Mouse (Mus musculus) heart, embryonic 14.5 days (tissue): Measurements from ENCODE around the gene Olfr281. TPM values are rescaled to one million over a fixed set of nuclear protein-coding genes. Genes with fewer than 3 reads are reported as not detected.
"Not testable (repeated sequence)": the region's sequence is repeated elsewhere in the genome, so short reads cannot be mapped to it uniquely, and the experiment has no call there.

Source experiments
- ATAC-seq: fragments of 200-750 bp; cut with Nextera tagmentation; 2 replicates; pipeline ENCODE4 v1.8.0; 2017; ENCODE audit warnings: low read depth, moderate TSS enrichment; ENCODE audit not compliant: insufficient number of reproducible peaks, insufficient read depth, low FRiP score
- H3K27ac ChIP-seq, 2 experiments: fragments of 200-500 bp in 1 of 2; fragments of 300-500 bp in 1 of 2; sonication (generic) in 1 of 2; replicated peaks in 1 of 2; 2 replicates each; pipeline ENCODE4 v1.5.1; 2012 to 2014; ENCODE audit warnings: low read depth in 2 of 2, low read length in 2 of 2, control low read depth in 1 of 2, mild to moderate bottlenecking in 1 of 2, mixed read lengths in 1 of 2; ENCODE audit not compliant: control insufficient read depth in 1 of 2, insufficient read depth in 1 of 2
- H3K27me3 ChIP-seq: fragments of 300-500 bp; sonication (generic); 2 replicates; pipeline ENCODE4 v1.6.1; 2014; ENCODE audit warnings: mild to moderate bottlenecking, low read length, control low read depth; ENCODE audit not compliant: control insufficient read depth, insufficient read depth
- H3K36me3 ChIP-seq: fragments of 300-500 bp; sonication (generic); 2 replicates; pipeline ENCODE4 v1.6.1; 2014; ENCODE audit warnings: mild to moderate bottlenecking, control low read depth, low read length, mixed read lengths; ENCODE audit not compliant: control insufficient read depth, insufficient read depth
- H3K4me1 ChIP-seq, 2 experiments: fragments of 200-500 bp in 1 of 2; fragments of 300-500 bp in 1 of 2; sonication (generic) in 1 of 2; 2 replicates each; pipeline ENCODE4 v1.6.1; 2012 to 2014; ENCODE audit warnings: low read length in 2 of 2, control low read depth in 1 of 2, mixed read lengths in 1 of 2; ENCODE audit not compliant: control insufficient read depth in 2 of 2, insufficient read depth in 2 of 2
- H3K4me2 ChIP-seq: fragments of 300-500 bp; sonication (generic); 2 replicates; pipeline ENCODE4 v1.6.1; 2014; ENCODE audit warnings: mild to moderate bottlenecking, low read length
- H3K4me3 ChIP-seq, 2 experiments: fragments of 200-500 bp in 1 of 2; fragments of 300-500 bp in 1 of 2; sonication (generic) in 1 of 2; 2 replicates each; pipeline ENCODE4 v1.5.1; 2012 to 2014; ENCODE audit warnings: low read length in 2 of 2, mild to moderate bottlenecking in 2 of 2, control low read depth in 1 of 2, low read depth in 1 of 2, moderate library complexity in 1 of 2; ENCODE audit not compliant: control insufficient read depth in 1 of 2, insufficient read depth in 1 of 2
- H3K9ac ChIP-seq: fragments of 300-500 bp; sonication (generic); 2 replicates; pipeline ENCODE4 v1.6.1; 2014; ENCODE audit warnings: mild to moderate bottlenecking, low read length
- H3K9me3 ChIP-seq: fragments of 300-500 bp; sonication (generic); 2 replicates; pipeline ENCODE4 v1.6.1; 2016; ENCODE audit warnings: low read length, control low read depth; ENCODE audit not compliant: control insufficient read depth
- WGBS: fragments of 180-500 bp; shearing (Covaris S2); extraction: QIAGEN DNeasy Blood & Tissue Kit; methylation state at CpG from one replicate; pipeline ENCODE4 v1.1.7; 2014; 5-methylcytosine and 5-hydroxymethylcytosine counted together
- polyA plus RNA-seq: library from polyadenylated mRNA; unstranded; fragments of >200 nt; fragmentation: Nextera tagmentation; extraction: Ambion mirVana; gene quantifications from 2 replicates; pipeline ENCODE4 v1.2.1, GENCODE M21; 2014

Gene Olfr281
- polyA plus RNA-seq, 1 experiment from 2014 or later = not detected

DNA sequence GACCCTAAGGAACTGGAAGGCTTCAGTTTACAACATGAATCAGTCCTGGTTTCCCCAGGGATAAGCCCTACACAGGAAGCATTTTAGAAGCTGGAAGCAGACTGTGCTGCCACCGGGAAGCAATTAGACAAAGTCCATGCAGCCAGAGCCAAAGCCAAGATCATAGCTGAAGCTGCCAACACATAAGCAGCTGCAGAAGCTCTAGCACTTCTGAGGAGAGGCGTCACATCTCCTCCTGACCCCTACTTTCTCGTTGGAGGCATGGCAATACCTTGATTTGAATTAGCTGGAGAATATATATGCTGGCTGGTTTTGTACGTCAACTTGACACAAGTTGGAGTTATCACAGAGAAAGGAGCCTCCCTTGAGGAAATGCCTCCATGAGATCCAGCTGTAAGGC is 31.5 kb upstream of the Olfr281 start:
- WGBS = 40% methylated on average over 4 of the region's 4 CpGs
- Histone ChIP-seq H3K4me3 (no peak overlapping the region), H3K4me2 (no peak overlapping the region), H3K27ac (no peak overlapping the region), H3K9me3 (no peaks in the 10 kb centered on the region), H3K36me3 (no peaks in the 10 kb centered on the region), H3K4me1 (no peaks in the 10 kb centered on the region), H3K27me3 (no peaks in the 10 kb centered on the region), H3K9ac (no peak overlapping the region)
- ATAC-seq = no peak

DNA sequence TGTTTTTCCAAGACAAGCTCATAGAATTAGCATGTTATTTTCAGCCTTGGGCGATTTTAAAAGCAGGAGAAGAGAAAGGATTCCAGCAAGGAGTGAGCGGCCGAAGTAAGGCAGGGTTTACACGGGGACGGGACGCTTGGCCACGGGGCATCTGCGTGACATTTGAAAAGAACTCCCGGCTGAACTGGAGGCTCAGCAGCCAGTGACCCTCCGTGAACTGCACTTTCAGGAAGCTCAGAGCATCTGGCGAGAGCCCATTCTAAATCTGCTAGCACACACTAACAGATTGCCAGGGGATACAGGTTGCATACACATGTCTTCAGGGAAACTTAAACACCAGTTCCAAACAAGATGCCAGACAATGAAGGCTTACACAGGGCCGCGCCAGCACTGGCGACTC is 28.1 kb upstream of the Olfr281 start:
- H3K36me3 ChIP-seq = no peaks in the 10 kb centered on the region
- ATAC-seq = no peak
- no peak overlapping the region for H3K4me3 ChIP-seq
- no peaks in the 10 kb centered on the region for H3K9me3 ChIP-seq
- H3K4me1 ChIP-seq = no peaks in the 10 kb centered on the region
- no peaks in the 10 kb centered on the region for H3K27me3 ChIP-seq
- H3K9ac ChIP-seq = no peak overlapping the region
- H3K27ac ChIP-seq = no peak overlapping the region
- WGBS = 74% methylated on average over 14 of the region's 14 CpGs
- no peak overlapping the region for H3K4me2 ChIP-seq

DNA sequence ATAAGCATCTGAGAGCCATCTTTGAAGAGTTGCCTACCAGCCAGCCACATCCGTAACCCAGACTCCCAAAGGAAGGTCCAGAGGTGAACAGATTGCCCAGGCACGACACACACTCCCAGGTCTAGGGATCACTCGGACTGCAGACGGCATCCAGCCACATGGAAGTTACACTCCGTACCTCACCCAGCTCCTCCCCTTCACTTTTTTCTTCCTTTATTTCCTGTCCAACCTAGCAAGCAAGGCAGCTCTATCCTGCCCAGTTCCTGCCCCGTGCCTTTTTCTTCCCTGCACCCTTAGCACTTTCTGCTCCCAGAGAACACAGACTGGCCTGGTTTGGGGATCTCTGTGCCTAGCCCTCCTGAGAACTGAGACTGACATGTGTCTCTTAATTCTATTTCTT is 27.6 kb upstream of the Olfr281 start:
- no peak for ATAC-seq
- Histone ChIP-seq H3K27me3 (no peaks in the 10 kb centered on the region), H3K4me1 (no peaks in the 10 kb centered on the region), H3K4me2 (no peak overlapping the region), H3K9ac (no peak overlapping the region), H3K9me3 (no peaks in the 10 kb centered on the region), H3K4me3 (no peak overlapping the region), H3K27ac (no peak overlapping the region), H3K36me3 (no peaks in the 10 kb centered on the region)
- 46% methylated on average over 6 of the region's 6 CpGs for WGBS

DNA sequence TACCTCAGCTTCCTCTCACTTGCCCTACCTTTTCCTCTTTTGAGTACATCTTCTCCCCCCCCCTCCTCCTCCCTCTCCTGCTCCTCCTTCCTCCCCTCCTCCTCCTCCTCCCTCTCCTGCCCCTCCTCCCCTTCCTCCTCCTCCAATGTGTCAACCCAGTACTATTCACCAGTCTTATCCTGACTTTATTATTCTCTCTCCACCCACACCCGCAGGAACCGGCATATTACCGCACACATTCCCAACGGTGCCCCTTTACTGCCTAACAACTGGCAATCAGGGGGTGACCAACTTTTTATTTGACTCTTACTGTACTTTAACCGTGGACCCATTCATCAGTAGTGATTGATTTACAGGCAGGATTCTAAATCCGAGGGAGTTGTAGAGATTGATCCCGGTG is 27.2 kb upstream of the Olfr281 start:
- no peak overlapping the region for H3K4me3 ChIP-seq
- H3K27ac ChIP-seq = no peak overlapping the region
- no peaks in the 10 kb centered on the region for H3K36me3 ChIP-seq
- WGBS = 86% methylated on average over 7 of the region's 7 CpGs
- no peaks in the 10 kb centered on the region for H3K27me3 ChIP-seq
- H3K9me3 ChIP-seq = no peaks in the 10 kb centered on the region
- ATAC-seq = no peak
- no peak overlapping the region for H3K4me2 ChIP-seq
- H3K4me1 ChIP-seq = no peaks in the 10 kb centered on the region
- no peak overlapping the region for H3K9ac ChIP-seq

DNA sequence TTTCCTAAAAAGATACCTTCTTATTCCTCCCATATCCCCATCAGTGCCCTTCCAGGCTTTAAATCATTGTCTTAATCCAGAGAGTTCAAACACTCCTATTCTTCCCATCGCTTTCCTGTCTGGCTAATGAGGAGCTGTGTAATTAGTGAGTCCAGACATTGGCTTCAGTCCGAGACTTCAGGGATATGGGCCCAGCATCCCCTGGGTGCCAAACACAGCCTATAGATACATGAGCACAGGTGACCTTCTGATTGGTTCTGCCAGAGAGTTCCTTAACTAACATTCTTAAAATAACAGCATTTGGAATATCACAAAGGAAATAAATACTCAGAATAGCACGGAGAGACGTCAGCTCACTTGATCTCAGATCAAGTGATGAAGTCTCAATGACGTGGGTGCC is 21.5 kb upstream of the Olfr281 start, which contains the start of gene Olfr282:
Gene Olfr282 (plus strand): TSS at position 301 of the 400 bp plus-strand sequence.
- not testable (repeated sequence) for H3K27ac ChIP-seq, H3K4me1 ChIP-seq, H3K27me3 ChIP-seq, H3K9ac ChIP-seq, ATAC-seq, H3K36me3 ChIP-seq, H3K9me3 ChIP-seq, H3K4me3 ChIP-seq, H3K4me2 ChIP-seq
- 53% methylated on average over 5 of the region's 5 CpGs for WGBS

DNA sequence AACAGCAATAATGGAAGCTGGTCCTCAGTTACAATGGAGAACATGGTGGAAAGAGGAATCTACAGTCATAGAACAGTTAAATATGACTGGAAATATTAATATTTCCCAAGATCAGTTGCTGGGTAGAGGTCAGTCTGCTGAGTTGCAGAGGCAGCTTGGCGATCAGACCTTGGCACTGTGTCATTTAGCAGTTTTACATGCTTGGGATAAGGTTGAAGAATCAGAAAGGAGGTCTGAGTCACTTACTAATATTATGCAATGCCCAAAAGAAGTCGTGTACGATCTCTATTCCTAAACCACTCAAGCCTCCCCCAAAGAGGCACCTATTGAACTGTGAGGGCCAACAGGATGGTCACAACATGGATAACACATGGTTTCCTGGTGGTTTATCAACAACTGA is 7.8 kb upstream of the Olfr281 start:
- H3K4me1 ChIP-seq = no peaks in the 10 kb centered on the region
- no peaks in the 10 kb centered on the region for H3K9me3 ChIP-seq
- no peak overlapping the region for H3K27ac ChIP-seq
- H3K27me3 ChIP-seq = no peaks in the 10 kb centered on the region
- no peak overlapping the region for H3K4me2 ChIP-seq
- no peak overlapping the region for H3K9ac ChIP-seq
- no peaks in the 10 kb centered on the region for H3K36me3 ChIP-seq
- ATAC-seq = no peak
- no peak overlapping the region for H3K4me3 ChIP-seq
- WGBS = 57% methylated on average over 3 of the region's 3 CpGs

DNA sequence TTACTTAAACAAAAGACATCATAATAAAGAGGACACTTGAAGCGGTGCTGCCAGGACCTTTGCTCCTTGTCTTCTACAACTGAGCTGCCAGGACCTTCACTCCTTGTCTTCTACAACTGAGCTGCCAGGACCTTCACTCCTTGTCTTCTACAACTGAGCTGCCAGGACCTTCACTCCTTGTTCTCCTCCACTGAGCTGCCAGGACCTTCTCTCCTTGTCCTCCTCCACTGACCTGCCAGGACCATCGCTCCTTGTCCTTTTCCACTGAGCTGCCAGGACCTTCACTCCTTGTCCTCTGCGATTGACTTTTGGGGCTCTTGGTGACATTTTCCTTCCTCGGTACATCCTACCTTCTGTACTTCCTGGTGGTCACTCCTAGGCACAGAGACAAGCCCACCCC is 3.9 kb upstream of the Olfr281 start:
- Histone ChIP-seq H3K27me3 (no peaks in the 10 kb centered on the region), H3K4me2 (no peak overlapping the region), H3K4me3 (no peak overlapping the region), H3K4me1 (no peaks in the 10 kb centered on the region), H3K27ac (no peak overlapping the region), H3K9me3 (no peaks in the 10 kb centered on the region), H3K9ac (no peak overlapping the region), H3K36me3 (no peaks in the 10 kb centered on the region)
- WGBS = 57% methylated on average over 4 of the region's 4 CpGs
- ATAC-seq = no peak

DNA sequence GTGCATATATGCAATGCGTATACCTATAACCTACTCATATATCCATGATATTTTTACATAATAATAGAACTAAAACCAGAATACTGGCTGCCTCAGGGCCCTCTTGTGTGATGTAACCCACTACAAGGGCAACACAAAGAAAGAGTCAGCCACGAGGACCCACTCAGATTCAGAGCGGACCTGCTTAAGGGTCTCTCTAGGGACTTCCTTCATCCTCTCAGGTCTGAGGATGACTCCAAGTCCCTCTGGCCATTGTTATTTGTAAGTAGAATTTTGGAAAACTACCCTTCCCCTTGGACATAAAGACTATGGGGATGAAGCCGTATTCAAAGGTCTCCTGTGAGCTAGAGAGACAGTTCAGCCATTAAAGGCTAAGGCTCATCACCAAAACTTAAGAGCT is 17.2 kb downstream of the Olfr281 start, which contains the start of gene OR5BS1P:
Gene OR5BS1P (plus strand): TSS at position 301 of the 400 bp plus-strand sequence.
- H3K4me1 ChIP-seq = no peaks in the 10 kb centered on the region
- H3K4me3 ChIP-seq = no peak within 1 kb of the TSS
- H3K27ac ChIP-seq = no peak within 1 kb of the TSS
- H3K9me3 ChIP-seq = 0 out of 2 replicates have a peak, but pooled peaks cover 3% of the 10 kb centered on the region
- no peak for ATAC-seq
- 82% methylated on average over 4 of the region's 4 CpGs for WGBS
- no peaks in the 10 kb centered on the region for H3K27me3 ChIP-seq
- no peaks in the 10 kb centered on the region for H3K36me3 ChIP-seq
- H3K4me2 ChIP-seq = no peak within 1 kb of the TSS
- no peak within 1 kb of the TSS for H3K9ac ChIP-seq
